Mouse (Mus musculus): ENCODE data around the gene Ptpn6. TPM values are rescaled to one million over a fixed set of nuclear protein-coding genes. Genes with fewer than 3 reads are reported as not detected.
A peak's percentile ranks its signal among the peaks of the same experiment; 100 is the strongest.

Ptpn6 gene
- polyA plus RNA-seq, 1 experiment from 2014 or later = 50.3 TPM

DNA sequence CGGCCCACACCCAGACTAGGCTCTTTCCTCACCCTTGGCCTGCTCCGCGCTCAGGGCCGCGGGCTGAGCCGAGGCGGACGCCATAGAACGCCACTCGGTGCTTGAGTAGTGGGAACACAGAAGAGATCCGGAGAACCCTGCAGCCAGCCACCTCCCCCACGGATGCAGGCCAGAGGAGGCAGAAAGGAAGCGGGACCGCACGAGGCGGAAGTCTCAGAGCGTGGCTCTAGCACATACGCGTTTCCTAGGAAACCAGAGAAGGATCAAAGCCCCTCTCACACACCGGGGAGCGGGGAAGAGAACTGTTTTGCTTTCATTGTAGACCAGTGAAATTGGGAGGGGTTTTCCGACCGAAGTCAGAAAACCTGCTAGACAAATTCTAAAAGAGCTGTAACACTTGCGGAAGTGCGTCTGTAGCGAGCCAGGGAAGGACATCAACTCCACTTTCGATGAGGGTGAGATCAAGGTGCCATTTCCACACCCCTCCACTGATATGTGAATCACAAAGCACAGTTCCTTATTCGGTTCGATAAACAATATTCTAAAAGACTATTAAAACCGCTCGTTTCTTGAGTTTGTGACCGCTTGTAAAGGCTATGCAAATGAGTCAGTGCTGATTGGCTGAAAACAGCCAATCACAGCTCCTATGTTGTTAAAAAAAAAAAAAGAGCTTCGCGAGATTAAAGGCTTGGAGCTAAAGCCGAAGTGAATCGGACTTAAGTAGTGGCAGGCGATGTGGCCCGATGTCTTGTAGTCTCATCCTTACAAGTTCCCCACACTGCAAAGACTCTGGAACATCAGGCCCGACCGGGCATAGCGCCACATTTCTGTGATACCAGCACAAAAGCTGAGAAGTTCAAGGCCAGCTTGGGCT, 2.6 kb upstream of the Ptpn6 start, which contains the start of gene Grcc10:
Gene Grcc10 (minus strand): TSS at position 487 of the 874 bp plus-strand sequence.
- no peaks in the 10 kb centered on the region for H3K9me3 ChIP-seq (ENCODE audit: control insufficient read depth, low read length)
- ATAC-seq (replicated peaks; ENCODE audit: low FRiP score) (peak; percentile 83), DNase-seq (ENCODE audit: low spot score) (no peak)
- peak within 1 kb of the TSS; percentile 97 for H3K27ac ChIP-seq (ENCODE audit: low read depth, low read length)
- WGBS = under 1% methylated on average over 41 of the region's 41 CpGs
- H3K4me1 ChIP-seq (replicated peaks; ENCODE audit: control insufficient read depth, insufficient read depth, low read length) = peaks cover 34% of the 10 kb centered on the region
- H3K4me2 ChIP-seq = peak within 1 kb of the TSS; percentile 69
- H3K4me3 ChIP-seq (ENCODE audit: low read depth, low read length) = peak within 1 kb of the TSS; percentile 46
- H3K36me3 ChIP-seq (ENCODE audit: control insufficient read depth, insufficient read depth, low read length) = no peaks in the 10 kb centered on the region
- H3K9ac ChIP-seq (ENCODE audit: low read depth, low read length) = peak within 1 kb of the TSS; percentile 69
- H3K27me3 ChIP-seq (replicated peaks; ENCODE audit: control insufficient read depth, insufficient read depth, low read length) = no peaks in the 10 kb centered on the region

DNA sequence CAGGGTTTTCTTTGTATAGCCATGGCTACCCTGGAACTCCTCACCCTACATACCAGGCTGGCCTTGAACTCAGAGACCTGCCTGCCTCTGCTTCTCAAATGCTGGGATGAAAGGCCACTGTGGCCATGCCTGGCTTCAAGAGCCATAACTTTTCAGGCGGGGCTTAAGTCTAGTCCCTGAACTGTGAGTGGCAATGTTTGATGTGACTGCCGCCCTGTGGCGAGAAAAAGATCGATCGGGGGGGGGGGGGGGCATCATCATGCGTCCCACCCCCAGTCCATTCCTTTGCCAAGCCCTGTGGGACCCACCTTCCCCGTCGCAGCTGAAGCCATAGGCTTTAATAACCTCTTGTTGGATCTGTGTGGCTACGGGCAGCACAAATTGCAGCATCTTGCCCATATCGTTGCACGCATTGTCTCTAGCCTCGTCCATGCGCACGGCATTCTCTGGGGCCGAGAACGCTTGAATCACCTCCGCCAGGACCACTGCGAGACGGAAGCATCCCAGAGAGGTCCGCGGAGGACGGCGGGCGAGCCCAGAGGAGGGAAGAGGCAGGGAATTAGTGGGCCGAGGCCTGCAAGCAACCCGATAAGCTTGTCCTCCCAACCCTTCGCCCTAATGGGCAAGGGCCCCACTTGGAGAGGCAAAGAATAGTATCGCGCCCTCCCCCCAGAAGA, 1.8 kb upstream of the Ptpn6 start:
- under 1% methylated on average over 29 of the region's 29 CpGs for WGBS
- peak overlapping the region; percentile 69 for H3K4me2 ChIP-seq
- no peaks in the 10 kb centered on the region for H3K27me3 ChIP-seq (replicated peaks; ENCODE audit: control insufficient read depth, insufficient read depth, low read length)
- peak overlapping the region; percentile 69 for H3K9ac ChIP-seq (ENCODE audit: low read depth, low read length)
- H3K4me1 ChIP-seq (replicated peaks; ENCODE audit: control insufficient read depth, insufficient read depth, low read length) = peaks cover 34% of the 10 kb centered on the region
- no peaks in the 10 kb centered on the region for H3K36me3 ChIP-seq (ENCODE audit: control insufficient read depth, insufficient read depth, low read length)
- ATAC-seq (replicated peaks; ENCODE audit: low FRiP score) (peak; percentile 29), DNase-seq (ENCODE audit: low spot score) (peak; percentile 91)
- peak overlapping the region; percentile 97 for H3K27ac ChIP-seq (ENCODE audit: low read depth, low read length)
- no peaks in the 10 kb centered on the region for H3K9me3 ChIP-seq (ENCODE audit: control insufficient read depth, low read length)
- H3K4me3 ChIP-seq (ENCODE audit: low read depth, low read length) = peak overlapping the region; percentile 46

DNA sequence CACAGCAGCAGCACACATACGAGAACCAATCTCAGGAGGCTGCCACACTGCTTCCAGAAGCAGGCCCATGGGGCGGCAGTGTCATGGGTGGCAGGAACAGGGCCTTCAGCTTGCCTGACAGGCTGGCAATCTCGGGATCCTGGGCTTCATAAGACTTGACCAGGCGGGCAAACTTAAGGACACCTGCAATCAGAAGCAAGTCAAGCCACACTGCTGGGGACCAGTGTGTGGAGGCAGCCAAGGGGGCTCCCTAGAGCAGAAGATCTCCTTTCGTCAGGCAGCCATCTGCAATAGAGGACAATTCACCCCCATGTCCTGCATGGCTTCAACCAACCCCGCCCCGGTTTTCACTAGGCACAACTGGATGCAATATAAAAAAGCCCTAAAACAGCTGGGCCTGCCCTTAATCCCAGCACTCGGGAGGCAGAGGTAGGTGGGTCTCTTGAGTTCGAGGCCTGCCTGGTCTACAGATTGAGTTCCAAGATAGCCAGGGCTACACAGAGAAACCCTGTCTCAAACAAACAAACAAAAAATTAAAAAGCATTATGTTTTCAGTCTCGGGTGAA, 800 bp upstream of the Ptpn6 start:
- Histone ChIP-seq H3K27ac (ENCODE audit: low read depth, low read length) (peak overlapping the region; percentile 97), H3K9me3 (ENCODE audit: control insufficient read depth, low read length) (no peaks in the 10 kb centered on the region), H3K4me1 (replicated peaks; ENCODE audit: control insufficient read depth, insufficient read depth, low read length) (peaks cover 29% of the 10 kb centered on the region), H3K27me3 (replicated peaks; ENCODE audit: control insufficient read depth, insufficient read depth, low read length) (no peaks in the 10 kb centered on the region), H3K4me2 (peak overlapping the region; percentile 69), H3K9ac (ENCODE audit: low read depth, low read length) (peak overlapping the region; percentile 69), H3K36me3 (ENCODE audit: control insufficient read depth, insufficient read depth, low read length) (no peaks in the 10 kb centered on the region), H3K4me3 (ENCODE audit: low read depth, low read length) (peak overlapping the region; percentile 20; the same call in 1 of the 2 replicates)
- 79% methylated on average over 10 of the region's 10 CpGs for WGBS
- ATAC-seq (replicated peaks; ENCODE audit: low FRiP score) (no peak), DNase-seq (ENCODE audit: low spot score) (no peak)

GRCm38 (mm10) chr6:124737040-124737439, 1.5 kb downstream of the Ptpn6 start:
- H3K4me1 ChIP-seq (replicated peaks; ENCODE audit: control insufficient read depth, insufficient read depth, low read length) = peaks cover 43% of the 10 kb centered on the region
- H3K4me3 ChIP-seq (ENCODE audit: low read depth, low read length) = no peak overlapping the region
- H3K9ac ChIP-seq (ENCODE audit: low read depth, low read length) = no peak overlapping the region
- DNase-seq (ENCODE audit: low spot score) = no peak
- WGBS = 89% methylated on average over 11 of the region's 11 CpGs
- H3K27ac ChIP-seq (ENCODE audit: low read depth, low read length) = no peak overlapping the region
- ATAC-seq (replicated peaks; ENCODE audit: low FRiP score) = no peak
- no peaks in the 10 kb centered on the region for H3K36me3 ChIP-seq (ENCODE audit: control insufficient read depth, insufficient read depth, low read length)
- no peaks in the 10 kb centered on the region for H3K27me3 ChIP-seq (replicated peaks; ENCODE audit: control insufficient read depth, insufficient read depth, low read length)
- no peak overlapping the region for H3K4me2 ChIP-seq
- H3K9me3 ChIP-seq (ENCODE audit: control insufficient read depth, low read length) = no peaks in the 10 kb centered on the region

DNA sequence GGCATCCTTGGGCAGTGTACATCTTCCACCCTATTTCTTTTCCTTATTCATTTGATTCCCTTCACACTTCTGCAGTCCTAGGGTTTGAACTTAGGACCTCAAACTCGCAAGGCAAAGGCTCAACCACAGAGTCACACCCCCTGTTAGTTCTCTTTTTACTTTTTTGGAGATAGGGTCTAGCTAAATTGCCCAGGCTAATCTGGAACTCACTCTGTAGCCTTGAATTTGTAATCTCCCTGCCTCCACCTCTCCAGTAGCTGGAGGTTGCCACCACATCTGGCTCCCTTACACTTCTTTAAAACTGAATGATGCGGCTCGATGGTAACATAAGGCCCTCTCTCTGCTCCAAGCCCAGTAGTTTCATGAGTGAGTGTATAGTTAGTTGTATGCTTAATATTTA, 4.1 kb downstream of the Ptpn6 start:
- DNase-seq (ENCODE audit: low spot score) (no peak), ATAC-seq (replicated peaks; ENCODE audit: low FRiP score) (no peak)
- Histone ChIP-seq H3K4me3 (ENCODE audit: low read depth, low read length) (no peak overlapping the region), H3K9ac (ENCODE audit: low read depth, low read length) (no peak overlapping the region), H3K27ac (ENCODE audit: low read depth, low read length) (peak overlapping the region; percentile 11; the same call in 1 of the 2 replicates), H3K4me2 (no peak overlapping the region), H3K27me3 (replicated peaks; ENCODE audit: control insufficient read depth, insufficient read depth, low read length) (no peaks in the 10 kb centered on the region), H3K36me3 (ENCODE audit: control insufficient read depth, insufficient read depth, low read length) (no peaks in the 10 kb centered on the region), H3K9me3 (ENCODE audit: control insufficient read depth, low read length) (no peaks in the 10 kb centered on the region), H3K4me1 (replicated peaks; ENCODE audit: control insufficient read depth, insufficient read depth, low read length) (peaks cover 37% of the 10 kb centered on the region)
- WGBS = 77% methylated on average over 3 of the region's 3 CpGs

GRCm38 (mm10) chr6:124732476-124733370, 5.8 kb downstream of the Ptpn6 start:
- Histone ChIP-seq H3K9me3 (ENCODE audit: control insufficient read depth, low read length) (no peaks in the 10 kb centered on the region), H3K4me1 (replicated peaks; ENCODE audit: control insufficient read depth, insufficient read depth, low read length) (peaks cover 22% of the 10 kb centered on the region; the same call in 1 of the 2 replicates), H3K9ac (ENCODE audit: low read depth, low read length) (peak overlapping the region; percentile 75), H3K36me3 (ENCODE audit: control insufficient read depth, insufficient read depth, low read length) (no peaks in the 10 kb centered on the region), H3K27me3 (replicated peaks; ENCODE audit: control insufficient read depth, insufficient read depth, low read length) (no peaks in the 10 kb centered on the region), H3K4me2 (peak overlapping the region; percentile 73), H3K4me3 (ENCODE audit: low read depth, low read length) (peak overlapping the region; percentile 53), H3K27ac (ENCODE audit: low read depth, low read length) (peak overlapping the region; percentile 36)
- ATAC-seq (replicated peaks; ENCODE audit: low FRiP score) = peak; percentile 78
- DNase-seq (ENCODE audit: low spot score) = peak; percentile 72
- 36% methylated on average over 19 of the region's 19 CpGs for WGBS

DNA sequence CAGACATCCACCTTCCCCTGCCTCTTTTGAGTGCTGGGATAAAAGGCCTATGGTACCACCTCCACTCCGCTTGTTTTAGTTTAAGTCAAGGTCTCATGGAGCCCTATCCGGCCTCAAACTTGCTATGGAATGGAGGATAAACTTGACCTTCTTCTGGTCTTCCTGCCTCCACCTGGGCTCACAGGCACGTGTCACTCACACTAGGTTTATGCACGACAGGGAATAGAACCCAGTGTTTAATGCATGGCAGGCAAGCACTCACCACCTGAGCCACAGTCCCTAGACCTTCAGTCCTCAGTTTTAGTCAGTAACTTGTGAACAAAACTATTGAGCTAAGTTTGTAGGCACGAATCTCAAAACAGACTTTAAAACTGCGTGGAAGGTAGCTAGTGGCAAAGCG, 7.5 kb downstream of the Ptpn6 start:
- Histone ChIP-seq H3K4me3 (ENCODE audit: low read depth, low read length) (no peak overlapping the region), H3K9me3 (ENCODE audit: control insufficient read depth, low read length) (no peaks in the 10 kb centered on the region), H3K9ac (ENCODE audit: low read depth, low read length) (no peak overlapping the region), H3K36me3 (ENCODE audit: control insufficient read depth, insufficient read depth, low read length) (no peaks in the 10 kb centered on the region), H3K27ac (ENCODE audit: low read depth, low read length) (no peak overlapping the region), H3K4me1 (replicated peaks; ENCODE audit: control insufficient read depth, insufficient read depth, low read length) (peaks cover 19% of the 10 kb centered on the region; the same call in 1 of the 2 replicates), H3K4me2 (peak overlapping the region; percentile 73), H3K27me3 (replicated peaks; ENCODE audit: control insufficient read depth, insufficient read depth, low read length) (no peaks in the 10 kb centered on the region)
- ATAC-seq (replicated peaks; ENCODE audit: low FRiP score) (no peak), DNase-seq (ENCODE audit: low spot score) (no peak)
- WGBS = 88% methylated on average over 7 of the region's 7 CpGs

Data from liver, embryonic 11.5 days (tissue).